Mouse (Mus musculus): ENCODE results near the gene Rsg1. TPM values are rescaled to one million over a fixed set of nuclear protein-coding genes. Genes with fewer than 3 reads are reported as not detected.

The Rsg1 gene
- polyA plus RNA-seq (2012; rRNA removed): 0.83 and 2.9 TPM in 2 replicates

- peaks cover 2% of the 10 kb centered on the region; the same call in 1 of the 2 replicates for H3K4me1 ChIP-seq (ENCODE audit: control insufficient read depth, insufficient read depth, insufficient read length)
- peak; percentile 81 to 94 for DNase-seq (ENCODE audit: low read depth in 1 of 2, low spot score in 2 of 2)
- no peaks in the 10 kb centered on the region for H3K27me3 ChIP-seq (ENCODE audit: control insufficient read depth, insufficient read depth, low read length)
- peak within 1 kb of the TSS; percentile 61 for H3K4me3 ChIP-seq (ENCODE audit: extremely low read depth, insufficient read depth, insufficient read length)
- WGBS: under 1% methylated on average over 24 of the region's 24 CpGs
- H3K27ac ChIP-seq (ENCODE audit: insufficient read depth, low read length): peak within 1 kb of the TSS; percentile 14; the same call in 1 of the 2 replicates
- no peaks in the 10 kb centered on the region for H3K36me3 ChIP-seq (ENCODE audit: control insufficient read depth, insufficient read depth, low read length)
- TF ChIP-seq CTCF (IDR thresholded peaks at IDR 0.05; ENCODE audit: extremely low read depth, insufficient read depth, insufficient read length, insufficient replicate concordance) (no peak), POLR2A (IDR thresholded peaks at IDR 0.05; ENCODE audit: low read depth, low read length) (no peak)
Observed at GRCm38 (mm10) chr4:141213770-141214336, at the start of gene Rsg1. Gene Rsg1 (plus strand): TSS chr4:141213956.

GRCm38 (mm10) chr4:141165744-141166292, 47.9 kb upstream of the Rsg1 start:
- DNase-seq (ENCODE audit: low read depth in 1 of 2, low spot score in 2 of 2): no peak
- H3K4me3 ChIP-seq (ENCODE audit: extremely low read depth, insufficient read depth, insufficient read length): no peak overlapping the region
- H3K27me3 ChIP-seq (ENCODE audit: control insufficient read depth, insufficient read depth, low read length): no peaks in the 10 kb centered on the region
- H3K4me1 ChIP-seq (ENCODE audit: control insufficient read depth, insufficient read depth, insufficient read length): peaks cover 7% of the 10 kb centered on the region; the same call in 1 of the 2 replicates
- H3K27ac ChIP-seq (ENCODE audit: insufficient read depth, low read length): no peak overlapping the region
- TF ChIP-seq CTCF (IDR thresholded peaks at IDR 0.05; ENCODE audit: extremely low read depth, insufficient read depth, insufficient read length, insufficient replicate concordance) (no peak), POLR2A (IDR thresholded peaks at IDR 0.05; ENCODE audit: low read depth, low read length) (no peak)
- peaks cover 4% of the 10 kb centered on the region; the same call in 1 of the 2 replicates for H3K36me3 ChIP-seq (ENCODE audit: control insufficient read depth, insufficient read depth, low read length)
- WGBS: 87% methylated on average over 8 of the region's 8 CpGs

- peaks cover 4% of the 10 kb centered on the region; the same call in 1 of the 2 replicates for H3K4me1 ChIP-seq (ENCODE audit: control insufficient read depth, insufficient read depth, insufficient read length)
- 98% methylated on average over 3 of the region's 3 CpGs for WGBS
- peaks cover 7% of the 10 kb centered on the region for H3K36me3 ChIP-seq (ENCODE audit: control insufficient read depth, insufficient read depth, low read length)
- H3K4me3 ChIP-seq (ENCODE audit: extremely low read depth, insufficient read depth, insufficient read length): no peak overlapping the region
- no peaks in the 10 kb centered on the region for H3K27me3 ChIP-seq (ENCODE audit: control insufficient read depth, insufficient read depth, low read length)
- no peak for DNase-seq (ENCODE audit: low read depth in 1 of 2, low spot score in 2 of 2)
- TF ChIP-seq CTCF (IDR thresholded peaks at IDR 0.05; ENCODE audit: extremely low read depth, insufficient read depth, insufficient read length, insufficient replicate concordance): no peak
- no peak for TF ChIP-seq POLR2A (IDR thresholded peaks at IDR 0.05; ENCODE audit: low read depth, low read length)
- no peak overlapping the region for H3K27ac ChIP-seq (ENCODE audit: insufficient read depth, low read length)
Observed at GRCm38 (mm10) chr4:141167156-141167555, 46.6 kb upstream of the Rsg1 start.

- DNase-seq (ENCODE audit: low read depth in 1 of 2, low spot score in 2 of 2): no peak
- Histone ChIP-seq H3K4me3 (ENCODE audit: extremely low read depth, insufficient read depth, insufficient read length) (no peak overlapping the region), H3K4me1 (ENCODE audit: control insufficient read depth, insufficient read depth, insufficient read length) (no peaks in the 10 kb centered on the region), H3K27ac (ENCODE audit: insufficient read depth, low read length) (no peak overlapping the region), H3K36me3 (ENCODE audit: control insufficient read depth, insufficient read depth, low read length) (peaks cover 14% of the 10 kb centered on the region), H3K27me3 (ENCODE audit: control insufficient read depth, insufficient read depth, low read length) (no peaks in the 10 kb centered on the region)
- 97% methylated on average over 8 of the region's 8 CpGs for WGBS
- TF ChIP-seq POLR2A (IDR thresholded peaks at IDR 0.05; ENCODE audit: low read depth, low read length) (no peak), CTCF (IDR thresholded peaks at IDR 0.05; ENCODE audit: extremely low read depth, insufficient read depth, insufficient read length, insufficient replicate concordance) (no peak)
Observed at GRCm38 (mm10) chr4:141172121-141172520, 41.6 kb upstream of the Rsg1 start.

- Histone ChIP-seq H3K27me3 (ENCODE audit: control insufficient read depth, insufficient read depth, low read length) (no peaks in the 10 kb centered on the region), H3K27ac (ENCODE audit: insufficient read depth, low read length) (no peak overlapping the region), H3K36me3 (ENCODE audit: control insufficient read depth, insufficient read depth, low read length) (peaks cover 14% of the 10 kb centered on the region), H3K4me3 (ENCODE audit: extremely low read depth, insufficient read depth, insufficient read length) (no peak overlapping the region), H3K4me1 (ENCODE audit: control insufficient read depth, insufficient read depth, insufficient read length) (no peaks in the 10 kb centered on the region)
- 93% methylated on average over 5 of the region's 5 CpGs for WGBS
- TF ChIP-seq CTCF (IDR thresholded peaks at IDR 0.05; ENCODE audit: extremely low read depth, insufficient read depth, insufficient read length, insufficient replicate concordance) (no peak), POLR2A (IDR thresholded peaks at IDR 0.05; ENCODE audit: low read depth, low read length) (no peak)
- no peak for DNase-seq (ENCODE audit: low read depth in 1 of 2, low spot score in 2 of 2)
Observed at GRCm38 (mm10) chr4:141175783-141176182, 38.0 kb upstream of the Rsg1 start.

GRCm38 (mm10) chr4:141176328-141176838, 37.4 kb upstream of the Rsg1 start:
- WGBS: 87% methylated on average over 10 of the region's 10 CpGs
- H3K36me3 ChIP-seq (ENCODE audit: control insufficient read depth, insufficient read depth, low read length): peaks cover 15% of the 10 kb centered on the region
- H3K27me3 ChIP-seq (ENCODE audit: control insufficient read depth, insufficient read depth, low read length): no peaks in the 10 kb centered on the region
- DNase-seq (ENCODE audit: low read depth in 1 of 2, low spot score in 2 of 2): no peak
- no peak overlapping the region for H3K27ac ChIP-seq (ENCODE audit: insufficient read depth, low read length)
- H3K4me1 ChIP-seq (ENCODE audit: control insufficient read depth, insufficient read depth, insufficient read length): no peaks in the 10 kb centered on the region
- H3K4me3 ChIP-seq (ENCODE audit: extremely low read depth, insufficient read depth, insufficient read length): no peak overlapping the region
- TF ChIP-seq POLR2A (IDR thresholded peaks at IDR 0.05; ENCODE audit: low read depth, low read length) (no peak), CTCF (IDR thresholded peaks at IDR 0.05; ENCODE audit: extremely low read depth, insufficient read depth, insufficient read length, insufficient replicate concordance) (no peak)

GRCm38 (mm10) chr4:141178500-141178899, 35.3 kb upstream of the Rsg1 start:
- H3K4me3 ChIP-seq (ENCODE audit: extremely low read depth, insufficient read depth, insufficient read length): no peak overlapping the region
- H3K36me3 ChIP-seq (ENCODE audit: control insufficient read depth, insufficient read depth, low read length): peaks cover 13% of the 10 kb centered on the region
- no peak for DNase-seq (ENCODE audit: low read depth in 1 of 2, low spot score in 2 of 2)
- 93% methylated on average over 4 of the region's 4 CpGs for WGBS
- no peaks in the 10 kb centered on the region for H3K4me1 ChIP-seq (ENCODE audit: control insufficient read depth, insufficient read depth, insufficient read length)
- TF ChIP-seq CTCF (IDR thresholded peaks at IDR 0.05; ENCODE audit: extremely low read depth, insufficient read depth, insufficient read length, insufficient replicate concordance): no peak
- no peak for TF ChIP-seq POLR2A (IDR thresholded peaks at IDR 0.05; ENCODE audit: low read depth, low read length)
- H3K27ac ChIP-seq (ENCODE audit: insufficient read depth, low read length): no peak overlapping the region
- H3K27me3 ChIP-seq (ENCODE audit: control insufficient read depth, insufficient read depth, low read length): no peaks in the 10 kb centered on the region
